Mouse (Mus musculus) frontal cortex, adult 2 months (tissue): ENCODE measurements around the gene Slc2a13. TPM values are rescaled to one million over a fixed set of nuclear protein-coding genes. Genes with fewer than 3 reads are reported as not detected.
A peak's percentile ranks its signal among the peaks of the same experiment; 100 is the strongest.

ENCODE experiments used
- DNase-seq, 2 experiments: peaks; one replicate each; pipeline ENCODE4 v3.0.0; 2022; ENCODE audit warnings: low spot score in 1 of 2; ENCODE audit errors: extremely low spot score in 1 of 2
- polyA plus RNA-seq: library from polyadenylated mRNA; depleted of rRNA; stranded (reverse); fragments of >200 nt; gene quantifications from 2 replicates; pipeline ENCODE4 v1.2.3, GENCODE M21; 2012; rRNA removed

Gene Slc2a13
- polyA plus RNA-seq, result 26.8 and 30.6 TPM in 2 replicates

DNA sequence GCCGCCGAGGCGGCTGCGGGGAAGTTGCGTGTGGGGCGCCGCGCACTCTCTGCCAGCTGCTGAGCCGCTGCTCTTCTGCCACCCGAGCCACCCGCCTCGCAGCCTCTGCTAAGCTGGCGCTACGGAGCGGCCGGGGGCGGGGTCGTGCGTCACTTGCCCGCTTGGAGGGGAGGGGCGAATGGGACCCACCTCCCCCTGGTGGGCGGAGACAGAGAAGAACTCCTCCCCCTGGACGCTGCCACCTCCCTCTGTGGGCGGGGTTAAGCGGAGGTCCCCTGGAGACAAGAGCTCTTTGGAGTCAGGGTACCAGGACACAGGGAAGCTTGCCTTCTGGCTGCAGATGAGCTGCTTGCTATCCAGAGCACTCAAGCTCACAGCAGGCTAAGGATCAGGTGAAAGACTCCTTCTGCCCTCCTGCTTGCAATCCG is at the start of gene Slc2a13:
TSS of gene Slc2a13 (minus strand) at position 151 of the 428 bp plus-strand sequence.
- DNase-seq, result peak; percentile 73 to 94

DNA sequence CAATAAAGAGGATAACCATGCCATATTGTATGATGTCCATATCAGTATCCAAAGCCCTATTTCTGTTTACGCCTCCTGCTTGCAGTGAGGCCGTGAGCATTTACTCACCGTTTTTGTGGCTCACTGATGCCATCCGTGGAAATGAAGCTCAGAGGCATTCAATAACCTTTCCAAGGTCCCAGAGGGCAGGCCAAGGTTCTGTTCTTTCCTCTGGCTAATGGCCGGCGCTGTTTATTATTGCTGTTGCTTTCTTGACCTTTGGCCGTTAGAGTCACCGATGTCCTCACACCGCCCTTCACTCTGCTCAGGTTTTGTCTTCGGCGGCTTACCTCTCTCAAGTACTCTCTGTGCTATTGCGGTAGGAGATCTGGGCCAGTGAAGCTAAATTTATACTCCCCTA is 43.0 kb upstream of the Slc2a13 start:
- no peak for DNase-seq

DNA sequence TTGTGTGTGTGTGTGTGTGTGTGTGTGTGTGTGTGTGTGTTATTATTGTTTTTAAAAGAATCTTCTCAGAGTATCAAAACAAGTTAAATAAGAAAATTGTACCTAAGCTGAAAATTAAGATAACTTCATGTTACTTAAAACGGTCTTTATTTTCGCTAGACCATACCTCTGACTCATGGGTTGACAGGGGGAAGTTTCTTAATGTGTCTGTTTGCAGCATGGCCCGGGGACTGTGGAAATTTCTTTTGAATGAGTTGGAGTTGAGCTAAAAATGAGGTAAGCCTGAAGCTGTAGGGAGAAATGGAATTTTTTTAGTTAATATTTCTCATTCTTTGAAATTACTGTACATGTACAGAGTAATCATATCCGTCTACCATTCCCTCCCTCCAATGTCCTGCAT is 42.5 kb upstream of the Slc2a13 start:
- DNase-seq, result no peak

DNA sequence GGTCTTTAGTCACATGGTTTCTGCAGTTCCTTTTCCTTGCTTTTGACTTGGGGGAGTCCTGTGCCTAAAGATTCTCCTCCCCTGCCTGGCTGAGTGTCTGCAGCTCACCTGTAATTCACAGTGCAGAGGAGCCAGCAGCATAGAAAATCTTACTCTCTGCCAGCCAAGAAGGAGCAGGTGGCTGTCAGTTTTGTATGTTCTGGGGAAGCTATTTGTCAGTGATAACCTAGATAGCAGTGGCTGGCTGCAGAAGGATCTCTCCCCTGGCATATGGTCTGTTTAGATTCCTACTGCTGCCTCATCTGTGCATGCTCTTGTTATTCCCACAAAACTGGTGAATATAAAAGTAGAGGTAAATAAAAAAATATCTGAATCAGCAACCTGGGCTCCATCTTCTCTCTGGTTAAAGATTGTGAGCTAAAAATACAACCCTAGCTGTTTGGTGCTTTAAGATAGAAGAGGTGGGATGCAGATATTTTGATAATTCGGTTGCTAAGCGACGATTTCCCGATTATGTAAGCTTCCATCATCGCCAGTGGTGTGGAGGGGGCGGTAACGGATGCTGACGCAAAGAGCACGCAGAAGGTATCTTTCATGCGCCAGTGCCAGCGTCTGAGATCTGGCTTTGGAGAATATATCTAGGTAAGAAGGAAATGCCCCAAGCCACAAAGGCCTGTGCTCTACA is 41.1 kb upstream of the Slc2a13 start:
- peak; percentile 86 to 92 for DNase-seq

DNA sequence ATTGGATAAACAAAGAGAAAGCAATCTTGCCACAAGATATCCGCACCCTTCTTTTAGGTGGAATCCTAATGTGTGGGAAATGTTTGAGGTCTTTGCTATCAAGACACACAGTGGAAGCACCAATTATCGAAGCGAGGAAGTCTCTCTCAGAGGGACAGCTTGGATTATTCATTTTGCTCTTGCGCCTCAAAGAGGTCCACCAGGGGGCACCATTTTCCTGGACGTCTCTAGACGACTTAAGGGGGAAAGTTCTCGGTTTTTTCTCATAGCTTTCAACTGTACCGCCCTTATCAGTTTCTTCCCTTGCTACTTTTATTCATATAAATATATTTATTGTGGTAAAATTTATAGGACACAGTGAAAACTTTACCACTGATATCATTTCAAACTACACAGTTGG is 36.7 kb upstream of the Slc2a13 start:
- peak in 1 of 2 experiments; percentile 84 for DNase-seq

DNA sequence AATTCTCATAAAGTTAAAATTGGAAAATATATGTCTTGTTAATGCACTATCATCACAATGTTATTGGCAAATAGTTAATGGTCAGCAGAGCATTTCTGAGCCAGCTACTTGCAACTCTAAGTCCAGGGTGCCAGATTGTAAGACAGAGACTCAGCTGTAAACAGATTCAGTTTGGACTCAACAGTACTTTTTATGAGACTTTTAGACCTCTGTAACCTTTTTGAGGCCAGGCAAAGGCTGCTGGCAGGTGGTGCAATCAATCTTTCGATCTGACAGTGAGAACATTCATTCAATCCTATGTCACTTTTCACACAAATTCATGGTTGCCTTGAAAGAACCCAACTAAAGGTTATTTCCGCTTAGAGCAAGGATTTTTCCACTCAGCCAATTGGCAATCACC is 35.8 kb upstream of the Slc2a13 start:
- DNase-seq, result no peak

DNA sequence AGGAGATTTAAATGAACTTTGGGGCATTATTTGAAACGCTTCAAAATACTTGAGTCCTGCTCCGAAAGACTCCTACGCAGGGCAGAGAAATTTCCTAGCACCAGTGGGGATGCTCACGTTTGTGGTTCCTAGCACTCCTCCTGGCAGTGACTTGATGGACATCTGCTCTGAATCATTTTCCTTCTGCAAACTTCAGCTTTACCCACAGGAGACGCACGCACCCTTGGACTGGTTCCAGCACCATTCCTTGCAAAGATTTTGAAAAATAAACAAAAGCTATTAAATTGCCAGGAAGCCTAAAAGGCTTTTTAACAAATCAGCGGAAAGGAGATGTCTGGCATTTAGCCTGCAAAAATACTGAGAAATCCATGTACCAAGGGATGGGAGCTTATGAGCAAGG is 28.1 kb upstream of the Slc2a13 start:
- DNase-seq, result peak in 1 of 2 experiments; percentile 55

DNA sequence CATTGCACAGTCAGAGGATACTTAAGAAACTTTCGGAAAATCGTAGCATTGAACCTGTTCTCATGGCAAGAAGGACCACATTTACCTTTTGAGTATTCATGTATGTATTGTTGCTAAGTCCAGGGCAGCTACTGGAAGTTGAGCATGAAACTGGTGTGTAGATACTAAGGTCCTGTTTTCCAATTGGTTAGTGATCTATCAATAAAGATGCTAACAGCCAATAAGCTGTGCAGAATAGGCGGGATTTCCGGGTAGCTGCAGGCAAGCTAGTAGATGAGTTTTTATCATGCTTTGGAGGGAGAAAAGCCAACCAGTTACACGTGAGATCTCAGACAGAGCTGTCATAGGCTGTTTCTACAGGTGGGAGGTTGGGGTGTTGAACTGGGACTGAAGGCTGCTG is 24.2 kb upstream of the Slc2a13 start:
- no peak for DNase-seq

DNA sequence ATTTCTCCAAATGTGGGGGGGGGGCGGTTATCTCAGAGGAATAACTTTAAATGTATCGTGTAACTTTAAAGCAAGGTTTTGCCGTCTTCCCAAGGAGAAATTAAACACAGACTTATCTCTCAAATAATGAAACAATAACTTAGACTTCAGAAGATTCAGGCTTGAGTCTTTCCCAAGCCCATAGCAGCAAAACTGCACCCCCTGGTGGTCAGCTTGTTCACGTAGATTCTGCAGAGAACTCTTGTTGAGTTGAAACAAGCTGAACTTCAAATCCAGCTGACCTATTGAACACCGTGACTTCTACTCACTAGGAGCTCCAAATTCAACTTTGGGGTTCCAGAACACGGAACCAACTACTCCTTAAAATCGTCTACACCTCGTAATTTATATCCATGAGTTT is 1.4 kb upstream of the Slc2a13 start:
- DNase-seq, result peak; percentile 36 to 95

DNA sequence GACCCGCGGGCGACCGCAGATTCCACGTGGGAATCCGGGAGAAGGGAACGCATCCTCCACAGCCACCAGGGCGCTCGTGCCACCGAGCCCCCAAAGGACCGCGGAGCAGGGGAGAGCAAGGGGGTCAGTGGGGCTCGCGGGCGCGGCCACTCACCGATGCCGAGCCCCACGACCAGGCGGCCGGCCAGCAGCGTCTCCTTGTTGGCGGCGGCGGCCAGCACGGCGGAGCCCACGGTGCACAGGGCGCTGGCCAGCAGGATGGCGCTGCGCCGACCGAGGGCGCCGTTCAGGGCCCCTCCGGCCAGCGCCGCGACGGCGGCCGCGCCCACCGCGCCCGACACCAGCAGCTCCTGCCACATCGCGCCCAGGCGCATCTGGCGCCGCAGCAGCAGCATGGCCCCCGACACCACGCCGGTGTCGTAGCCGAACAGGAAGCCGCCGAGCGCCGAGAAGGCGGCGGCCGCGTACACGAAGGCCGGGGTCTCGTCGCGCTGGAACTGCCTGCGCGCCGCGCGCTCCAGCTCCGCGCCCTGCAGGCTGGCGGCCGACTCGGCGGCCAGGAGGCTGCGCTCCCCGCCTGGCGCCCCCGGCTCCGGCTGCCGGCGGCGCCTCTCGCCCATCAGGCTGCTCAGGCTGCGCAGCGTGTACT is 516 bp downstream of the Slc2a13 start:
- DNase-seq, result no peak

DNA sequence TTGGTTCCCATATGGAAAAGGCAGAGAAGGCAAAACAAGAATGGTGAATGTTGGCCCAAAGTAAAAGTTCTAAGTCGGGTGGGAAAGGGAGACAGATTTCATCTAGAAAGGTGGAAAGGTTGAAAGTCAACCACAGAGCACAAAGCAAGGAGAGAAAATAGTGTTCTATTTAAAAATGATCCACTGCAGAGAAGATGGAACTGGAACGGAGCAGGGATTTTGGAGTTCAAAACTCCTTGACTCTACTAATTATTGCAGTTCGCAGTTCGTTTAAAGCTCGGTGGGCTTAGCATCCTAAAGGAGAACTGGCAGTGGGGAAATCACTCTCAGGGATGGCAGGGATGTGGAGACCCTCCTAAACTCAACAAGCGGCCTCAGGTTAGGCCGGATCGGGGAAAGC is 1.1 kb downstream of the Slc2a13 start:
- no peak for DNase-seq

DNA sequence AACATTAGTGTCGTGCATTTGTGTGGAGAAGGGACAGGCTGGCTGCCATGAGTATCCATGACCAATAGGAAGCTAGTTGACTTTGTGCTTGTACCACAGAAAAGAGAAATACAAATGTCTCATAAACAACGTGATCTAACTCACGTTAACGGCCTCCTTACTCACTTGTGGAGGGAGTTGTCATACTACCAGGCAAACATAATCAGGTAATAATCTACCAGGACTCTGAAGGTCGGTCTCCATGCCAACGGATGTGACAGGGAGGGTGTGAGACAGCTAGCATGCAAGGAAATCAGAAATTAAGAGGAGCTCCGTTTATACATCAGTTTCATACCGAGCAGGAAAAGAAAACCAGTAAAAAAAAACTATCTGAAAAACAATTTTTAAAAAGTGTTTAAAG is 6.3 kb downstream of the Slc2a13 start:
- no peak for DNase-seq

DNA sequence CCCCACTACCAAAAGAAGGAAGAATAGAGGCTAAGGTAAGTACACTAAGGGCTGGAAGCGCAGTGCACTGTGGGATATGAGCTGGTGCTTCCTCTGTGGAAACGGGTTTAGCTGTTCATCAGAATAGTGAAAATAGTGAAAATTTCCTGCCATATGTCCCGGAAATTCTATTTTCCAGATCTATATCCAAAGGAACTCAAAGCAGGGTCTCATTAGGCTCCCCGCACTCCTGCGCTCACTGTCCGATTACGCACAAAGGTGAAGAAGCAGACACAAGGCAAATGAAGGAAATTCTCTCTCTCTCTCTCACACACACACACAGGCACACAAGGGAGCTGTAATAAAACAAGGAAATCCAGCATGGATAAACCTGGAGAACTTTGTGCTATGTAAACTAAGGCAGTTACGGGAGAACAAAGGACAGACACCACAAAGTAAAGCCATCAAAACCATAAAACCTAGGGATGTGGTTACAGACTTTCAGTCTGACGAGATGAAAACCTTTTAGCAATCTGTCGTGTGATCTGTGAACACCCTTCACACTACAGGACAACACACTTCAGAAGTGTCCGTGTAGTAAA is 7.9 kb downstream of the Slc2a13 start:
- DNase-seq, result no peak

DNA sequence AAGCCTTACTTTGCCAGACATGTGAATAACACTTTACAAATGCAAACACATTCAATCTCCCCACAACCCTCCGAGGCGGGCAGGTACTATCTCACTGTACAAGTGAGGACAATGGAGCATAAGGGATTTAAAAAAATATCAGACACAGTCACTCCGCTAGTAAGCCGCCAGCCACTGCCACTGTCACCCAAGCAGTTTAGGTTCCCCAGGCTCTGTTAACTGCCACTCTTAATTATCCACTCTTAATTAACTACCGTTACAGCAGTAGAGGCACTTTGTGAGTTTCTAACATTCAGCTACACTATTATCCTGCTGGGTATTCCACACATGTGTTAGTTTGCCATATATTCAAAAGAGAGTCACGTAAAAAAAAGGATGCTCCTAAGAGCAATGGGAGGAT is 11.3 kb downstream of the Slc2a13 start:
- DNase-seq, result no peak

DNA sequence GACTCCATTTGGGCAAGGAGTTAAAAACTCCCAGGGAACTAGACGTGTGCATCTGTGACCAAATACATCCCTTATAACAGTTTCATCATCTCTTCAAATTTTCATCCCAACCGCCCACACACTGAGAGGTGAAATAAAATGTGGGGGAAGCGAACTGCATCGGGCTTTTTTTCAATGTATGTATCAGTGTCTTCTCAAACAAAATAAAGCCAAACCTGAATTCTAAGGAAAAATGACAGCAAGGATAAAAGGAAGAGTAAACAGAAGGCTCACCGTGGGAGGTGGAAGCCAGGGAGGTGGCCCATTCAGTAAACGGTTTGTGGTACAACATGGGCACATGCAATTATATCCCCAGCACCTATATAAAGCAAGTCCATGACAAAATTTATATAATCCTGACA is 17.7 kb downstream of the Slc2a13 start:
- peak; percentile 20 to 63 for DNase-seq

DNA sequence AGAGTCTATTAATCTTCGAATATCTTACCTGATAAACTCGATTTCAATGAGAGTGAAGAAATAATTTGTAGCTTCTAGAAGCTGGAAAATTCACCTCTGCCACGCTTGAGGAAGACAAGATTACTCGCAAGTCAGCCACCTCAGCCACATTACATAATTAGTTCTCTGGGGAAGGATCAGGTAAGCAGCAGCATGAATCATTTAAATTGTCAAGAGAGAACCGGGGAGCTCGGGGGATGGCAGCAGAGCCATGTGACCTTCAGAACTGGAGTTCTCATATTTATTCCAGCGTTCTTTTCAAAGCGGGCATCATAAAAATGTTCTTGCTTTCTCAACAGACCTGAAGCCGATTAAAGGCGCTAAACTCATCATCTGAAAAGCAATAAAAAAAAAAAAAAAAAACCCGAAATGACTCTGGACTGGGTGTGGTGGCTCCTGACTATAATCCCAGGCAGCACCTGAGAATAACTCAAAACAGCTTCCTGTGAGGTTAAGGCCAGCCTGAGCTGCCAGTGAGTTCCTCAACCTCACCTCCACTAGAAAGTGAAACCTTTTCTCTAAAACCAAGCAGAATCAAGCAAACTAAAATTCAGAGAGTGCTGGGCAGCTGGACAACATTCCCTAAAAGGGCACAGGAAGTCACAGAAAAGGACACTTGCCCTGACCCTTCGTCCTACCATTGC is 24.3 kb downstream of the Slc2a13 start:
- DNase-seq, result no peak

DNA sequence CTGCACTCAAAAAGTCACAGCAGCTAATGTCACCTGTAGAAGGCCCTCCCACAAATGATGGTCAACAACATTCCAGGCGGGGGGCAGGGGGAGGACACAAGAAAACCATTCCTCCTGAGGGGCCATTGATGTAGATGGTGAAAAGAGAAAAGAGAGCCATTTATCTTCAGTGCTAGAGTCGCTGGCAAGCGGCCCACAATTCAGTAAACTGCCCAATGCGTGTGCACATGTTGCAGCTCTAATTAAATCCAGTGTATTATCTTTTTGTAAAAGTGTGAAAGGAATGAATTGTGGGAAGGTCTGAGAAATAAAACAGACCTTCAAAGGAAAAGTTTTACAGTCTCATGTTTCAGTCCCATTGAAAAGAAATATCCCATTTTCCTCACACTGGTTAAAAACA is 28.5 kb downstream of the Slc2a13 start:
- no peak for DNase-seq

DNA sequence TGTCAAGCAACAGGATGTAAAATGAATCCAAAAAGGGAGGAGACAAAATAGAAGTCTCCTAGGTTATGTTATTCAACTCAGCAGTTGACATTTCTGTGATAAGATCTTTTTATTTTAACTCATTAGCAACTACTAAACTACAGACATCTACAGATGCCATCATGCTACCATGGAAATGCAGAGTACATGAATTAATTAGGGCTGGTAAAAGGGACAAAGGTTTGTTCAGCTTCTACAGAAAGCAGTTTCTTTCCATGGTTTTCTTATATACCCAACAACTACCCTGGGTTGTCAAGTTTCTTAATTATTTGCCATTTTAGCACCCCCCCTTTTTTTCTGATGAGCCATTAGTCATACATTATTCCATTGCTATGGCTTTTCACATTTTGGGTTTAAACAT is 34.6 kb downstream of the Slc2a13 start:
- DNase-seq, result no peak

DNA sequence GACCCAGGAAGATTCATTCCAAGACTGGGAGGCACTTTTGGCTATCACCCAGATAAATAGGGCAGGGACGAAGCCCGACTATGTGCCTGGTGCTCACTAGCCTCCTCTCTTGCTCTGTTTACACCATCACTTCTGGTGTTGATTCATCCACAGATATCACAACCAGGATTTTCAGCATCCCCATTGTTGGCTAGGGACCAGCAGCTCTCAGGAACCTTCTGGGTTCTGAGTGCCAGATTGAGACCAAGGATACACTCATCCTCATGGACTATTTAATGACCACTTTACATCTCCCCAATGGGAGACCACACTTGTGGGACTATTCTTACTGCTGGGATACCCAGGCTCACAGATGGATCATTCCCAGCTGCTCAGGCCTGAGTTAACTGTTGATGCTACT is 46.2 kb downstream of the Slc2a13 start:
- DNase-seq, result no peak

DNA sequence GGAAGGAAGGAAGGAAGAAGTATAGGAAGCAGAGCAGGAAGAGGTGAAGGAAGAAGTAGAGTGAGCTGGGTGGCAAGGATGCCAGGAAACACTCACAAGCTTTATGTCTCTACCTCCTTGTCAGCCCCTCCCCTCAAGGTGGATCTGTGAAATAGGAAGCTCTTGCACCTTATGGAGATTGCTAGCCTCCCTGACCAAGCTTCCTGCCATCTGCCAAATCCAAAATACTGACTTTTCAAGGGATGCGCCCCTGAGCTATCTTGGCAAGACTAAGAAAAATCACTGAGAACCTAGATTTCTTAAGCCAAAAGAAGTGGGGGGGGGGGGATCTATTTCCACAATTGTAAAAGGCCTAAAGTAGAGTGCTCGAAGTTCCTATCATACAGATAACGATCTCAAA is 46.9 kb downstream of the Slc2a13 start:
- DNase-seq, result no peak

DNA sequence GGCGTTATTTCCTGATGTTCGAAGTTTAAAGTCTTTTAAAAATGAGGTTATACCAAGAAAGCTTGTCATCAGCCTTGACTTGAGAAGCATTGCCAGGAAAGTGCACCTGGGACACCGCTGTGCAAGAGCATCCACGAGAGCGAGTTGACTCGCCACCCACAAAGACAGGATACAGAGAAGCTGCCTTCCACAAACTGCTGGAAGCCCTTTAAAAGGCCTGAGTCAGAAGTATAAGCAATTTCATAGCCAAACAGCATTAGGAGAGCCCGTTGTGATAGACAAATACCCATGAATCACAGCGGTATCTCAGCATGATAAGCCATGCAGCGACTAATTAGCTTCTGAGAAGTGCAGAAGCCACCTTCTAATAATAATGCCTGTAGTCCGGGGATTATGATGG is 48.6 kb downstream of the Slc2a13 start:
- DNase-seq, result peak in 1 of 2 experiments; percentile 11
